Mouse (Mus musculus) kidney, postnatal 25 days (tissue): ENCODE data around the gene Rpl9-ps1.

Experiments used
- DNase-seq, 2 experiments: peaks; one replicate each; pipeline ENCODE4 v3.0.0; 2021; ENCODE audit warnings: mixed read lengths in 2 of 2

Rpl9-ps1 gene

GRCm38 (mm10) chr11:83645521-83645920, at the start of gene Rpl9-ps1:
Gene Rpl9-ps1, minus strand, starts transcription at chr11:83645621.
- DNase-seq: no peak

DNA sequence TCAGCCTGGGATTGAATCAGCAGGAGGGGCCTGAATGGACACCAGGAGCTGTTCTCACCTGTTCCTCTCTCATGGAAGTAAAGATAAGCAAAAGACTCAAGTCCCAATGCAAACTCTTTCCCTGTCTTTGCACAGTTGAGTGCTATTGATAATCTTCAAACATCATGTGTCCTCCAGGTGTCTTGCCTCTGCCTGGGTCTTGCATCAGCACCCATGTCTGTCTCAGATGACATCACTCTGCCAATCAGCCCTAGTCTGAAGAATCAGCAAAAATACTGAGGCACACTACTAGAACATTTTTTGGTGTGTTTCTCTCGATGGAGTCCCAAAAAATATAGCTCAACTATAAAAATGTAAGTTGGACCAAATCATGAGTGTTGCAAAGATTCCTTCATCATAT, 46.6 kb upstream of the Rpl9-ps1 start:
- DNase-seq: no peak

DNA sequence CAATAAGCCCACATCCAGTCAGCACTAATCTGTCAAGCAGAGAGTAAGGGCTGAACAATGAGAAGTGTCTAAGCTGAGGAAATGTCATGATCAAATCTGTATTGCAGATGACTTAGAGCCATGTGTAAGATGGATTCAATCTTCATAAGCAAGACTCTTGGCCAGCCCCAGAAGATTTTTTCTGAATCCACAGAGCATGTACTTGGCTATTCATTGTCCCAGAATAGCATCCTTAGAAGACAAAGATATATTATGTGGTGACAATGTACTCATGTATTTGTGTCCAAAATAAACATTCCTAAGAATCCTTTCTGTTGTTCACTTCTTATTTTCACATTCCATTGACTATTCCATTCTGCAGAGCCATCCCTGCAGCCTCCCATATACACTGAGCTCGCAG, 44.5 kb upstream of the Rpl9-ps1 start:
- DNase-seq: no peak

- no peak for DNase-seq
These were observed 30.2 kb upstream of the Rpl9-ps1 start for GRCm38 (mm10) chr11:83675665-83676064.

- DNase-seq: no peak
These were observed 26.3 kb upstream of the Rpl9-ps1 start for GRCm38 (mm10) chr11:83671743-83672142.

- no peak for DNase-seq
These were observed 18.1 kb upstream of the Rpl9-ps1 start for GRCm38 (mm10) chr11:83663532-83663931.

- no peak for DNase-seq
These were observed 16.8 kb upstream of the Rpl9-ps1 start, which contains the start of gene Ccl4 for GRCm38 (mm10) chr11:83662204-83662603. Gene Ccl4, plus strand, starts transcription at chr11:83662584.

DNA sequence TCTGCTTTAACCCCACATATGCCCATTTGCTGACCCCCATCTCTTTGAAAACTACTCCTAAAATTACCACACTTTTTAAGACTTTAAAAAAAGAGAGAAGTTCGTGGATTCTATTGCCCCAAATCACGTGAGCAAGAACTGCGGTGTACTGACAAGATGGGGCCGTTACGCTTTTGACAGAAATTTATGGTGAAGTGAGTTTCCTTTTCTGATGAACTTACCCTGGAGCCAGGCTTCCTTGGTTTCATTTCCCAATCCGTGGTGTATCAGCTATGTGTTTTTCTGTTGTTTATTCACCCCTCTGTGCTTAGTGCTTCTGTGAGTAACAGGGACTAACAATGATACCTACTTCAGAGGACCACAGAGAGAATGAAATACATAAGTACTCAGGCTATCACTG, 13.4 kb upstream of the Rpl9-ps1 start:
- no peak for DNase-seq

- no peak for DNase-seq
These were observed 12.1 kb upstream of the Rpl9-ps1 start for GRCm38 (mm10) chr11:83657508-83657907.

GRCm38 (mm10) chr11:83654606-83655005, 9.2 kb upstream of the Rpl9-ps1 start:
- DNase-seq: no peak

- DNase-seq: no peak
These were observed 4.0 kb upstream of the Rpl9-ps1 start, which contains the start of gene Ccl3 for GRCm38 (mm10) chr11:83649305-83649841. Gene Ccl3, minus strand, starts transcription at chr11:83649355.

DNA sequence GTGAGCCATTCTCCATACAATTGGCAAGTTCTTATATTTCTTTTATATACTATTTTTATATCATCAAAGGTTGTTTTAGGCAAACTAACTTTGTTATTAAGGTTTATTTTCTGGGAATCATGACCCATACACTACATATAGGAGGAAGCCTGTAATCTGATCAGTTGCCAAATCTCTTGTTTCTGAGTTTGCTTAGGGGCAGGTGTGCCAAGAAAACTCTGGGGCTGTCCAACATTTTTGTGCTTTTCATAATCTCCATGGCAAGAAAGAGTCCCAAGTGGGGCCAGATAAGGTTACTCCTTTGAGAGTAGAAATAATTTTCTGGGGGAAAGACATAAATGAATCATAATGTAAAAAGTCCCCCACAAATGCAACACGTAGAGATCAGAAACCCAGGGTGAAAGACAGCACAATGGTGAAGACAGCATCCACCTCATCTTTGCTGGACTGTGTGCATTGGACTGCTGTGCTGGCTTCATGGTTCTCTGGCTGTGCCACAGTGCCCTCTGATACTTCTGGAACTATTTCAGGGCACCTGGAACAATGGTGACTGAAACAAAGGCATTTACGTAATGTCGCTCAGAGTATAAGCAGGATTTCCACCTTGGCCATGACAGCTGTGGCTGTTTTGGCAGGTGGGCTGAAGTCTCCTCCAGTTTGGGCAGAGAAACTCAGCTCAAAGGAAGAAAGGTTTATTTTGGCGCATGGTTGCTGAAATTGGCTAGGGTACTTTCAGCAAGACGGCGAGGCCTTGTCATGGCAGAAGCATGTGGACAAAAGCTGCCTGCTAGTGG, 1.1 kb upstream of the Rpl9-ps1 start:
- no peak for DNase-seq

- no peak for DNase-seq
These were observed 4.2 kb downstream of the Rpl9-ps1 start for GRCm38 (mm10) chr11:83641216-83641615.

GRCm38 (mm10) chr11:83640141-83640540, 5.3 kb downstream of the Rpl9-ps1 start:
- DNase-seq: no peak

- DNase-seq: peak in 1 of 2 experiments; percentile 21
These were observed 5.9 kb downstream of the Rpl9-ps1 start for GRCm38 (mm10) chr11:83639533-83639932.

GRCm38 (mm10) chr11:83638934-83639333, 6.5 kb downstream of the Rpl9-ps1 start:
- DNase-seq: no peak

DNA sequence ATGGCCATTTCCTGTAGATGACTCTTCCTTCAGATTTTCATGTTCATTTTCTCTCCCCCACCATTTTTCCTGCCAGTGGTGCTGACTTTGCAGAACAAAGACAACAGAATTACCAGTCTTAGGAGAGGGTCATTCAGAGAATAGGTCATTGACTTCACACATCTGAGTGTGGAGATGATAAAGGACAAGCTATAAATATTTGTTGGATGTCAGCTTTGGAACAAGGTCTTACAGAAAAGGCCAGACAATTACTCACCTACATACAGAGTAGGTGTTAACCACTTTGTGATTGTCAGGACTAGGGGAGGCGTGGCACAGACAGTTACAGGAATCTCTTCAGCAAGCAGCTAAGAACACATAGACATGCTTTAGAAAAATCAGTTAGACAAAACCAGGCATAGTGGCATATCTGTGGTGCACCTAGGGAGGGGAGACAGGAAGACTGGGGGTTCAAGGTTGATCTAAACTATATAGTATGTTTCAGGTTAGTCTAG, 8.6 kb downstream of the Rpl9-ps1 start:
- DNase-seq: no peak

GRCm38 (mm10) chr11:83634898-83635297, 10.5 kb downstream of the Rpl9-ps1 start:
- DNase-seq: no peak

- DNase-seq: no peak
These were observed 11.0 kb downstream of the Rpl9-ps1 start for GRCm38 (mm10) chr11:83634425-83634824.

DNA sequence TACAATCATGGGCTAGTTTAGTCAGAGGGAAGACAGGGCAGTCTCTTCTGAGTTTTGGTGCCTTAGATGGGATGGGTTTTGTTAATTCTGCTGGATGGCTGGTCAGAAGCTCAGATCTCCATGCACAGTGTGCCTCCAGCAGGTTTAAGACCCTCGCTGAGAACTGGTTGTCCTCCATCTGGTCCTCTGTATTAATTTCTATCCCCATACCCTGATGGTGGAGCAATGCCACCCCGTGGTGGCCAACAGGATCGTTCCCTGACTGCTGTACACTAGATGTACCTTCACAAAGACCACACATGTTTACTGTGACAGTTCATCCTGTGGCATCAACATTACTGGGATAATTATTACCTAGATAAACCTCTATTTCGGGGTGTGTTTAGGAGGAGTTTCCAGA, 12.7 kb downstream of the Rpl9-ps1 start:
- peak in 1 of 2 experiments; percentile 23 for DNase-seq

- DNase-seq: no peak
These were observed 14.4 kb downstream of the Rpl9-ps1 start for GRCm38 (mm10) chr11:83631065-83631464.

DNA sequence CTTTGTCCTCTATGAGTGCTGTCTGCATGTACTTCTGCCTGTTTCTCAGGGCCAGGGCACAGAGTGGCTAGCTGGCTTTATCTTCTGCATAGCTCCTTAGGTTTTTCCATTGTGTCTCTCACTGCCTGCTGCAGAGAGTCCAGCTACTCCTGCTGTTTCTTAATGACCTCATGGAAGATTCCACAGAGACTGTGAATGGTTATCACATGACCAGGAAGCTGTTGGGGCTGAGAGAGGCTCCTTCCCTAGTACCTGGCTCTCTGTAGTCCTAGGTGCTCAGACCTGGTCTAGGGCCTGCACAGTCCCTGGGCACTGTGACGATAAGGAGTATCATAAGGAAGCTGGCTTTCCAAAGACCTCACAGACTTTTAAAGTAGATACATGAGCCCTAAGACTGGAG, 14.8 kb downstream of the Rpl9-ps1 start:
- no peak for DNase-seq

DNA sequence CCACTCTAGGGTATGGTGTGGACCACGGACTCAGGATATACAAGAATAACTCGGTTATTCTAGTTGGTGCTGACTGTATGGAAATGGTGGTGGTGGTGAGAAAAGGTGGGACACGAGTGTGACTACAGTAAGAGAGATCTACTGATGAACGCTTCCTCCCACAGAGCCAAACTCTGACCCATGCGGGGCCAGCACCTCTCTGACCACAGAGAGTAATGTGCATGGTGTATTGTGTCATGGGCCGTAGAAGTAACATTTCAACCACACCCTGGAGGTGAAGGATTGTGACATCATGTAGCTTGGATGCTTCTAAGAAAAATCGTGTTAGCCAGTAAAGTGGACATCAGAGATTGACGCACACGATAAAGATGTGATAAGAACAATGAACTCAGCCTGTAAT, 16.6 kb downstream of the Rpl9-ps1 start:
- no peak for DNase-seq

DNA sequence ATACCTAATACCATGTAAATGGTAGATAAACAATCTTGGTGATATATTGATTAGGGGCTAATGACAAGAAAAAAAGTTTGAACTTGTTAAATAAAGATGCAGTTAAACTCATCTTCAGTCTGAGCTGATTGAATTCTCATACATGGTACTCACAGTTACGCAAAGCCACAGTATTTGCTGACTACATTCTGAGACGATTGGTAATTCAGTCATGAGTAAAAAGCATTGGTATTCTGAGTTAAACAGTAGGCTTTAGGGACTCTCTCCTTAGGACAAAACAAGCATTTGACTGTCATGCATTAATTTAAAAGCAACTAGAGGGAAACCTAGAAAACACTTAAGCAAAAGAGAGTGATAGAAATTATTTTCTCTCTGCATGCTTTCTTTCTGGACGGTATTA, 21.8 kb downstream of the Rpl9-ps1 start:
- DNase-seq: no peak
